Mouse (Mus musculus) gastrocnemius, postnatal 14 days (tissue): ENCODE measurements at regions not wholly inside any gene's neighbourhood (a gene's known extent, or its start where the extent isn't known, plus 50 kb on each side); places are given as distances from the start of the nearest gene placed in this dataset.

Experiments
- DNase-seq: peaks from one replicate; pipeline ENCODE4 v3.0.0; 2021; ENCODE audit warnings: mixed read lengths
- intact Hi-C: fragments of 180-260 bp; cut with DNase I; formaldehyde crosslinking; loops from one replicate; pipeline ENCODE4 v1.15.1; 2025; ENCODE audit warnings: low total_unique reads

- intact Hi-C loops: no loop called here
- DNase-seq: no peak
Measured at GRCm38 (mm10) chr3:29890764-29891163, 657.0 kb downstream of the Mecom start.

- intact Hi-C loops: no loop called here
- DNase-seq: no peak
Measured at GRCm38 (mm10) chr3:29890286-29890685, 657.5 kb downstream of the Mecom start.

GRCm38 (mm10) chr3:29889638-29890037, 658.2 kb downstream of the Mecom start:
- no peak for DNase-seq
- intact Hi-C loops: no loop called here

- no peak for DNase-seq
- intact Hi-C loops: no loop called here
Measured at GRCm38 (mm10) chr3:29879966-29880365, 667.8 kb downstream of the Mecom start.

- intact Hi-C loops: no loop called here
- DNase-seq: no peak
Measured at GRCm38 (mm10) chr3:29875768-29876167, 672.0 kb downstream of the Mecom start.

GRCm38 (mm10) chr3:29862437-29862836, 685.4 kb downstream of the Mecom start:
- DNase-seq: no peak
- intact Hi-C loops: no loop called here

- intact Hi-C loops: no loop called here
- DNase-seq: no peak
Measured at GRCm38 (mm10) chr3:29852465-29852864, 695.3 kb downstream of the Mecom start.

- intact Hi-C loops: no loop called here
- DNase-seq: no peak
Measured at GRCm38 (mm10) chr3:29835432-29835831, 712.4 kb downstream of the Mecom start.

GRCm38 (mm10) chr3:29834884-29835283, 712.9 kb downstream of the Mecom start:
- intact Hi-C loops: no loop called here
- no peak for DNase-seq

GRCm38 (mm10) chr3:29831346-29831745, 716.5 kb downstream of the Mecom start:
- no peak for DNase-seq
- intact Hi-C loops: no loop called here

GRCm38 (mm10) chr3:29822622-29823370, 725.0 kb downstream of the Mecom start:
- DNase-seq: no peak
- intact Hi-C loops: no loop called here

GRCm38 (mm10) chr3:29816964-29817363, 730.8 kb downstream of the Mecom start:
- no peak for DNase-seq
- intact Hi-C loops: no loop called here

GRCm38 (mm10) chr3:29813276-29813675, 731.5 kb downstream of the Egfem1 start:
- DNase-seq: no peak
- intact Hi-C loops: no loop called here

- intact Hi-C loops: no loop called here
- DNase-seq: no peak
Measured at GRCm38 (mm10) chr3:29812480-29813240, 730.8 kb downstream of the Egfem1 start.

- DNase-seq: no peak
- intact Hi-C loops: no loop called here
Measured at GRCm38 (mm10) chr3:29806046-29806445, 724.2 kb downstream of the Egfem1 start.

GRCm38 (mm10) chr3:29803456-29803855, 721.6 kb downstream of the Egfem1 start:
- intact Hi-C loops: no loop called here

GRCm38 (mm10) chr3:29801081-29801480, 719.3 kb downstream of the Egfem1 start:
- intact Hi-C loops: no loop called here
- DNase-seq: no peak

More at GRCm38 (mm10) chr3:29803456-29803855, 721.6 kb downstream of the Egfem1 start:
- DNase-seq: no peak

- intact Hi-C loops: no loop called here
- no peak for DNase-seq
Measured at GRCm38 (mm10) chr3:29774365-29774764, 692.5 kb downstream of the Egfem1 start.

GRCm38 (mm10) chr3:29771194-29771593, 689.4 kb downstream of the Egfem1 start:
- DNase-seq: no peak
- intact Hi-C loops: no loop called here

GRCm38 (mm10) chr3:29768592-29768991, 686.8 kb downstream of the Egfem1 start:
- intact Hi-C loops: no loop called here

GRCm38 (mm10) chr3:29764021-29764420, 682.2 kb downstream of the Egfem1 start:
- intact Hi-C loops: no loop called here
- DNase-seq: no peak

More at GRCm38 (mm10) chr3:29768592-29768991, 686.8 kb downstream of the Egfem1 start:
- DNase-seq: no peak
